Mouse (Mus musculus): Measurements from ENCODE around the gene Gm20489. TPM values are rescaled to one million over a fixed set of nuclear protein-coding genes. Genes with fewer than 3 reads are reported as not detected.

Gene Gm20489
- not detected in 2 replicates for total RNA-seq (2014; fragmentation: Nextera tagmentation)
- total RNA-seq (2017): not detected in 2 replicates

DNA sequence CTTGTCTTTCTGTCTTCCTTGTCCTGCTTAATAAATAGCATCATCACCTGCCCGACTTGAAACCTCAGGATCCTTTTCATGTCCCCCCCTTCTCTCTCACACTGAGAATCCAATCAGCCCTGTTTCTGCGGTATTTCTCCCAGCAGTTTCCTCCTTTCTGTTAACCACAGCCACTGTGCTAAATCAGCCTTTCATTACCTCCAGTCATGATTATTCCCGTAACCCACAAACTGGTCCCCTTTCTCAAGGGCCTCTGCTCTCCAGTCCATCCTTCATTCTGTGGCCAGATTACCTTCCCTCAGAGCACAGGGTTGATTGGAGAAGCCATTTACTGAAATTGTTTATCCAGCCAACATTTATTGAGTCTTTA, at the start of gene Gm20489:
Gm20489 (minus strand) TSS at position 269 of the 370 bp plus-strand sequence.
- no peak for ATAC-seq (replicated peaks; ENCODE audit: low FRiP score, low TSS enrichment, poor library complexity, severe bottlenecking)

- ATAC-seq (replicated peaks; ENCODE audit: low FRiP score, low TSS enrichment, poor library complexity, severe bottlenecking): no peak
Observed at GRCm38 (mm10) chrX:101313625-101314359, 45.0 kb upstream of the Gm20489 start.

GRCm38 (mm10) chrX:101309299-101309698, 40.5 kb upstream of the Gm20489 start:
- ATAC-seq (replicated peaks; ENCODE audit: low FRiP score, low TSS enrichment, poor library complexity, severe bottlenecking): no peak

- ATAC-seq (replicated peaks; ENCODE audit: low FRiP score, low TSS enrichment, poor library complexity, severe bottlenecking): no peak
Observed at GRCm38 (mm10) chrX:101304646-101305045, 35.8 kb upstream of the Gm20489 start.

- no peak for ATAC-seq (replicated peaks; ENCODE audit: low FRiP score, low TSS enrichment, poor library complexity, severe bottlenecking)
Observed at GRCm38 (mm10) chrX:101301654-101302053, 32.8 kb upstream of the Gm20489 start.

DNA sequence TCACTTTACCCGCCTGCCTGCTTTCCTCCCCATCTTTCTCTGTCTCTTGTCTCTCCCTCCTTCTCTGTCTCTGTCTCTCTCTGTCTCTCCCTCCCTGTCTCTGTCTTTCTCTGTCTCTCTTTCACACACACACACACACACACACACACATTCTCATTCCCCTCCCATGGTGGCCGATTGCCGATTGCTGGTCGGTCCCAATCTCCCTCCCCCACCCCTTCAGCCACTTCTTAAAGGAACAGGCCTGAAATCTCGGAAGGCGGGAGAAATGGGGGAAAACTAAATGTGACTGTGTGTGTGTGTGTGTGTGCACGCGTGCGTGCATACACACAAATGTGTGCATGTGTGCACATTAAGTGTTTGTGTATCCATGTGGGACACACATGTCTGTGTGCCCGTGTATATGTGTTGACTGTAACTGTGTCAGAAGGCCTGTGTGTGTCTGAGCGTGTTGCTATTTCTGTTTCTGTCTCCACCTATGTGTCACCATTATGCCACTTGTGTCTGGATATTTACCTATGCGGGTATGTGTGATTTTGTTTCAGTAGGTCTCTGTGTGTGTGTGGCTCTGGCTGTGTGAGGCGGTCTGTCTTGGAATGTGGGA, 31.7 kb upstream of the Gm20489 start:
- ATAC-seq (replicated peaks; ENCODE audit: low FRiP score, low TSS enrichment, poor library complexity, severe bottlenecking): no peak

- no peak for ATAC-seq (replicated peaks; ENCODE audit: low FRiP score, low TSS enrichment, poor library complexity, severe bottlenecking)
Observed at GRCm38 (mm10) chrX:101299473-101300426, 30.9 kb upstream of the Gm20489 start.

DNA sequence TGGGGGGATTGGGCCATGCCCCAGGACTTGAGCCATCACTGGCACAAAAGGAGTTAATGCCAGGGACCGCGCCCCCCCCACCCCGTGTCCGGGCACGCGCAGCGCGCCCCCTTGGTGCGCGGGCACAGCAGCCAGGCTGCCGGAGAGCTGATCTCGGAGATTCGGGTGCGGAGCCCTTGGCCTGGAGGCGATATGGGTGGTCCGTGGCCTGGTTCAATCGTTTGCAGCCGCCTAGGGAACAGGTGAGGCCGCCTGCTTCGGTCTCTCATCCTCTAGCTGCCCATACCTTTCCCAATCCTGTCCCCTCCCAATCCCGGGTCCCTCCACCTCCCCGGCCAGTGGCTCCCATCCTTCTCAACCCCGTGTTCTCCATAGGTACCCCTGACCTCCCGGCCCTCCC, 30.2 kb upstream of the Gm20489 start, which contains the start of gene Nlgn3:
Nlgn3 (plus strand) TSS at position 114 of the 400 bp plus-strand sequence.
- ATAC-seq (replicated peaks; ENCODE audit: low FRiP score, low TSS enrichment, poor library complexity, severe bottlenecking): peak; percentile 35; the same call in 1 of the 2 replicates

- peak; percentile 76 for ATAC-seq (replicated peaks; ENCODE audit: low FRiP score, low TSS enrichment, poor library complexity, severe bottlenecking)
Observed at GRCm38 (mm10) chrX:101290111-101290510, 21.3 kb upstream of the Gm20489 start.

GRCm38 (mm10) chrX:101289037-101289436, 20.2 kb upstream of the Gm20489 start:
- ATAC-seq (replicated peaks; ENCODE audit: low FRiP score, low TSS enrichment, poor library complexity, severe bottlenecking): no peak

GRCm38 (mm10) chrX:101288432-101288831, 19.6 kb upstream of the Gm20489 start:
- ATAC-seq (replicated peaks; ENCODE audit: low FRiP score, low TSS enrichment, poor library complexity, severe bottlenecking): no peak

- ATAC-seq (replicated peaks; ENCODE audit: low FRiP score, low TSS enrichment, poor library complexity, severe bottlenecking): peak; percentile 92
Observed at GRCm38 (mm10) chrX:101287543-101287942, 18.7 kb upstream of the Gm20489 start.

DNA sequence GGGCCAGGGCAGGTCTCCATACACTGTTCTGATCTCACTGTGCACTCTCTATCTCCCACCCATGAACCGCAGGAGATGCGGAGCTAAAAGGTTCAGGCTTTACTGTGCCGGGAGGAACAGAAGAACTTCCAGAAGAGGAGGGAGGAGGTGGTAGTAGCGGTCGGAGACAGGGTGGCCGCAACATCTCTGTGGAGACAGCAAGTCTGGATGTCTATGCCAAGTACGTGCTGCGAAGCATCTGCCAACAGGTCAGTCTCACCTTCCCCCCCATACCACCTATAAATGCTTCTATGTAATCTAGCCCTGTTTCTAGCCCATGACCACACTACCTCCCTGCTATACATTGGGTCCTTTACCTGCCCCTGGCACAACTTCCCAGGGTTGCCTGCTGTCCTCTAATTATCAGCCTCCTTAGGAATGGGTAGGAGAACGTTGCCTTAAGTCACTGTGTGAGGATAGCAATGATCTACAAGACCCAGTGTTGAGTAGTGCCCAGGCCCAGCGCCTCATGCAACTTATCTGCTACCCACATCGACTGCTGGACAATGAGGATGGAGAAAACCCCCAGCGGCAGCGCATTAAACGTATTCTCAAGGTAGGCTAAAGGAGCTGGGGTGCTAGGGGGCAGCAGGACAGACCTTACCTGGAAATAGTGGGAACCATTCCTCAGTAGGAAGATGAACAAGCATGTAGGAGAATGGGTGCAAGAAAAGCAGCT, 17.3 kb upstream of the Gm20489 start:
- ATAC-seq (replicated peaks; ENCODE audit: low FRiP score, low TSS enrichment, poor library complexity, severe bottlenecking): no peak

- 0 out of 2 replicates have a peak, but pooled peaks have one; percentile 38 for ATAC-seq (replicated peaks; ENCODE audit: low FRiP score, low TSS enrichment, poor library complexity, severe bottlenecking)
Observed at GRCm38 (mm10) chrX:101285534-101285933, 16.7 kb upstream of the Gm20489 start.

DNA sequence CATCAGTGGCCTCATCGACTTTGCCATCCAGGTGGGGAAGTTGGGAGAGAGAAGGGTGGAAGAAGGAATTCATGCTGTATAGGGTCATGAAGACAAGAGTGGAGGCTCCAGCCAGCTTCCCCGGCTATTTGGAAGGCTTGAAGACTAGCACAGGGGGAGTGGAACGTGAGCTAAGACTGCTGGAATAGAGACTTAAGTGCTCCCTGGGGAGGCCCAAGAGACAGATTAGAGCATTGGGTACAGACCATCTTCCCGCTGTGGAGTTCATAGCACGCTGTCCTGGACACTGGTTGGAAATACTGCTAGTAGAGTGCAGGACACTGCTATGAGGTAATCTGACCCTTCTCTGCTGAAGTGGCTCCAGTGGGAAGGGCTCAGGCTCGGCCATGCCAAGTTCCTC, 14.0 kb upstream of the Gm20489 start:
- no peak for ATAC-seq (replicated peaks; ENCODE audit: low FRiP score, low TSS enrichment, poor library complexity, severe bottlenecking)

GRCm38 (mm10) chrX:101273875-101274738, 5.3 kb upstream of the Gm20489 start, which contains the start of gene Med12:
Gene Med12, plus strand, starts transcription at chrX:101274030.
- ATAC-seq (replicated peaks; ENCODE audit: low FRiP score, low TSS enrichment, poor library complexity, severe bottlenecking): peak; percentile 99

- no peak for ATAC-seq (replicated peaks; ENCODE audit: low FRiP score, low TSS enrichment, poor library complexity, severe bottlenecking)
Observed at GRCm38 (mm10) chrX:101273410-101273809, 4.6 kb upstream of the Gm20489 start.

DNA sequence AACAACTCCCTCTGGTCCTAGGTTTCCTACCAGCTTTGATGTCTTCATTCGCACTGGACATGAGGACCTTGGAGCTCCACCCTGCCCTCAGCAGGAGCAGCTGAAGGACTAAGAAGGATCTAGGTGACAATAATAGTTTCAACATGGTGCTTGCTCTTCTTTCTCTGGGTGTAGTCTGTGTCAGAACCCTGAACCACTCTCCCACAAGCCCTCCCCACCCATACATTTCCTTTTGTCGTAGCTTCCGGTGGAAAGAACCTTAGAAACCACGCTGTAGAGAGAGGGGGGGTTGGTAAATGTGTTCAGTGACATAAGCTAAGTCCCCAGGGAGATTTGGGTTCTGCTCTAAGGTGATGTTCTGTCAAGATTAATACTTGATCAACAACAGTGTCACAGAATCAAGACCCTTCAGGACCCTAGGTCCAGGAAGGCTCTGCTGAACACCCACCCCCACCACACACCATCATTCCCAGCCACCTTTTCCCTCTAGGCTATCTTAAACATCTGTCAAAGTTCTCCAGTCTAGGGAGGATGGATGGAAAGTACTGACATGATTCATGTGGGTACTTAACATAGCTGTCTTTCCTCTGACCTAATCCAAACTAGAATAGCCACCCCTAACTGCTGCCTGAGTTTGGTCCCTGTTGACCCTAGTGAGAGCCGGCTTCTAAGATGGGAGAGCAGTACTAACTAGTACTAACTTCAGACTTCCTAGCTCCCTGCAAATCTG, 633 bp downstream of the Gm20489 start, which contains the start of gene Il2rg:
Il2rg (minus strand) TSS at position 231 of the 730 bp plus-strand sequence.
- peak; percentile 60 for ATAC-seq (replicated peaks; ENCODE audit: low FRiP score, low TSS enrichment, poor library complexity, severe bottlenecking)

All from megakaryocyte-erythroid progenitor cell, adult 5-6 weeks (primary cell).